15 mouse cellular contexts compared by ENCODE assay signal in genomic region chrX:156947093-156947492, GRCm38 (mm10).
"Had no signal": no experiment of that assay in that cellular context is flagged by ENCODE, and none has a peak within 500 bp of the region (broad histone marks: within the 10 kb centered on the region; RNA-seq: fewer than 3 reads in every experiment).

No protein-coding gene starts in this region.

- DNase-seq: liver, postnatal 0 days; lung, adult 2 months; lung, postnatal 14 days; lung, postnatal 36 days; right cerebral cortex, postnatal 14 days; thymus, adult 2 months; thymus, postnatal 25 days; thymus, postnatal 4 days had no signal

- H3K4me1 ChIP-seq: liver, embryonic 15.5 days; lung, embryonic 15.5 days; midbrain, embryonic 10.5 days; midbrain, embryonic 12.5 days; neural tube, embryonic 12.5 days; stomach, embryonic 15.5 days had no signal

- H3K4me3 ChIP-seq: liver, embryonic 15.5 days; lung, embryonic 15.5 days; midbrain, embryonic 10.5 days; midbrain, embryonic 12.5 days; neural tube, embryonic 12.5 days; stomach, embryonic 15.5 days had no signal

- H3K27ac ChIP-seq: liver, embryonic 15.5 days; lung, embryonic 15.5 days; midbrain, embryonic 10.5 days; midbrain, embryonic 12.5 days; neural tube, embryonic 12.5 days; stomach, embryonic 15.5 days; stomach, postnatal 0 days had no signal
